Mouse (Mus musculus): ENCODE results near the gene Ppdpf. TPM values are rescaled to one million over a fixed set of nuclear protein-coding genes. Genes with fewer than 3 reads are reported as not detected.
A peak's percentile ranks its signal among the peaks of the same experiment; 100 is the strongest.

The Ppdpf gene
- polyA plus RNA-seq, 1 experiment from 2014 or later, result 443 TPM

- H3K9ac ChIP-seq (replicated peaks; ENCODE audit: low read length), result no peak overlapping the region
- 12% methylated on average over 28 of the region's 31 CpGs for WGBS
Observed at GRCm38 (mm10) chr2:181148318-181148955, 38.6 kb upstream of the Ppdpf start.

DNA sequence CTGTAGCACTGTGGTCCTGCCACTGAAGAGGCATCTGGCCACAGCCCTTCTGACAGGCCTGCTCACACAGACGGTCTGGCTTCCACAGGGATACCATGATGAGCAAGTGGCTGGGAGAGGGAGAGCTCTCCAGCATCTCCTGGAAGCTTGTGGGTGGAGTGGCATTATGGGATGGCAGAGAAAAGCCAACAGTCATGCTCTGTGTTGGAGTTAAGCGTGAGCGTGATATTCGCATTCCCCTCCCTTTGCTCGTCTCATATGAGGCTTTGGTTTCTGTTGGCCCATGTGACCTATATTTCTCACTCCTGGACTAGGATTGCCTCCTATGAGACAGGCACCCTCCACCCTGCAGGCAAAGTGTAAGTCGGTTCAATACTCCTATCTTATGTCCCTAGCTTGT lies 36.8 kb upstream of the Ppdpf start:
- no peaks in the 10 kb centered on the region for H3K36me3 ChIP-seq (replicated peaks; ENCODE audit: control insufficient read depth, insufficient read depth, low read depth, low read length)
- no peak overlapping the region for H3K9ac ChIP-seq (replicated peaks; ENCODE audit: low read length)
- peaks cover 18% of the 10 kb centered on the region for H3K27me3 ChIP-seq (ENCODE audit: control insufficient read depth, insufficient read depth, low read length)
- DNase-seq (ENCODE audit: low spot score) (no peak), ATAC-seq (replicated peaks; ENCODE audit: insufficient number of reproducible peaks, low FRiP score, low TSS enrichment, low read depth) (no peak)
- H3K4me1 ChIP-seq (ENCODE audit: control insufficient read depth, insufficient read depth, low read length), result no peaks in the 10 kb centered on the region; the same call in 1 of the 2 replicates
- H3K4me3 ChIP-seq (ENCODE audit: low read depth, low read length), result no peak overlapping the region
- no peaks in the 10 kb centered on the region for H3K9me3 ChIP-seq (replicated peaks; ENCODE audit: control insufficient read depth, low read length)
- H3K27ac ChIP-seq (replicated peaks; ENCODE audit: low read depth, low read length), result no peak overlapping the region
- 66% methylated on average over 6 of the region's 6 CpGs for WGBS
- no peak overlapping the region for H3K4me2 ChIP-seq (ENCODE audit: low read depth, low read length)

More at GRCm38 (mm10) chr2:181148318-181148955, 38.6 kb upstream of the Ppdpf start:
- H3K27ac ChIP-seq (replicated peaks; ENCODE audit: low read depth, low read length), result no peak overlapping the region
- H3K36me3 ChIP-seq (replicated peaks; ENCODE audit: control insufficient read depth, insufficient read depth, low read depth, low read length), result no peaks in the 10 kb centered on the region
- no peak for ATAC-seq (replicated peaks; ENCODE audit: insufficient number of reproducible peaks, low FRiP score, low TSS enrichment, low read depth)
- peak overlapping the region; percentile 72 for H3K4me2 ChIP-seq (ENCODE audit: low read depth, low read length)
- peak overlapping the region; percentile 32 for H3K4me3 ChIP-seq (ENCODE audit: low read depth, low read length)
- no peak for DNase-seq (ENCODE audit: low spot score)
- H3K9me3 ChIP-seq (replicated peaks; ENCODE audit: control insufficient read depth, low read length), result no peaks in the 10 kb centered on the region
- H3K4me1 ChIP-seq (ENCODE audit: control insufficient read depth, insufficient read depth, low read length), result no peaks in the 10 kb centered on the region; the same call in 1 of the 2 replicates
- H3K27me3 ChIP-seq (ENCODE audit: control insufficient read depth, insufficient read depth, low read length), result peaks cover 13% of the 10 kb centered on the region

DNA sequence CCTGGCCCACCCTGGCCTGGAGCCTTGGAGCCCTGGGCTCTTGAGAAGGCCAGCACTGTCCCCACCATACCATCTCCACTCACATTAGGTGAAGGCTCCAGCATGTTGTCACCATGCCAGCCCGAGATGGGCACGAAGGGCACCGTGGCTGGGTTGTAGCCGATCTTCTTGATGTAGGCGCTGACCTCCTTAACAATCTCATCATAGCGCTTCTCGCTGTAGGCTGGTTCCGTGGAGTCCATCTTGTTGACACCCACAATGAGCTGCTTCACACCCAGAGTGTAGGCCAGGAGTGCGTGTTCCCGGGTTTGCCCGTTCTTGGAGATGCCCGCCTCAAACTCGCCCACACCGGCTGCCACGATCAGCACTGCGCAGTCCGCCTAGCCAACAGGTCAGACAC lies 34.3 kb upstream of the Ppdpf start:
- Histone ChIP-seq H3K4me3 (ENCODE audit: low read depth, low read length) (no peak overlapping the region), H3K27ac (replicated peaks; ENCODE audit: low read depth, low read length) (no peak overlapping the region), H3K36me3 (replicated peaks; ENCODE audit: control insufficient read depth, insufficient read depth, low read depth, low read length) (no peaks in the 10 kb centered on the region), H3K9ac (replicated peaks; ENCODE audit: low read length) (no peak overlapping the region), H3K9me3 (replicated peaks; ENCODE audit: control insufficient read depth, low read length) (no peaks in the 10 kb centered on the region), H3K4me1 (ENCODE audit: control insufficient read depth, insufficient read depth, low read length) (peaks cover 2% of the 10 kb centered on the region; the same call in 1 of the 2 replicates), H3K4me2 (ENCODE audit: low read depth, low read length) (no peak overlapping the region), H3K27me3 (ENCODE audit: control insufficient read depth, insufficient read depth, low read length) (peaks cover 39% of the 10 kb centered on the region)
- ATAC-seq (replicated peaks; ENCODE audit: insufficient number of reproducible peaks, low FRiP score, low TSS enrichment, low read depth), result no peak
- no peak for DNase-seq (ENCODE audit: low spot score)
- WGBS, result 94% methylated on average over 17 of the region's 17 CpGs

GRCm38 (mm10) chr2:181153131-181153530 lies 33.9 kb upstream of the Ppdpf start:
- Histone ChIP-seq H3K9me3 (replicated peaks; ENCODE audit: control insufficient read depth, low read length) (no peaks in the 10 kb centered on the region), H3K4me3 (ENCODE audit: low read depth, low read length) (no peak overlapping the region), H3K4me1 (ENCODE audit: control insufficient read depth, insufficient read depth, low read length) (peaks cover 2% of the 10 kb centered on the region; the same call in 1 of the 2 replicates), H3K36me3 (replicated peaks; ENCODE audit: control insufficient read depth, insufficient read depth, low read depth, low read length) (no peaks in the 10 kb centered on the region), H3K27me3 (ENCODE audit: control insufficient read depth, insufficient read depth, low read length) (peaks cover 37% of the 10 kb centered on the region), H3K27ac (replicated peaks; ENCODE audit: low read depth, low read length) (no peak overlapping the region), H3K4me2 (ENCODE audit: low read depth, low read length) (no peak overlapping the region), H3K9ac (replicated peaks; ENCODE audit: low read length) (no peak overlapping the region)
- 80% methylated on average over 1 of the region's 1 CpGs for WGBS
- DNase-seq (ENCODE audit: low spot score), result no peak
- no peak for ATAC-seq (replicated peaks; ENCODE audit: insufficient number of reproducible peaks, low FRiP score, low TSS enrichment, low read depth)

GRCm38 (mm10) chr2:181153837-181154236 lies 33.2 kb upstream of the Ppdpf start:
- no peaks in the 10 kb centered on the region for H3K9me3 ChIP-seq (replicated peaks; ENCODE audit: control insufficient read depth, low read length)
- H3K9ac ChIP-seq (replicated peaks; ENCODE audit: low read length), result no peak overlapping the region
- DNase-seq (ENCODE audit: low spot score) (peak; percentile 24), ATAC-seq (replicated peaks; ENCODE audit: insufficient number of reproducible peaks, low FRiP score, low TSS enrichment, low read depth) (no peak)
- H3K27ac ChIP-seq (replicated peaks; ENCODE audit: low read depth, low read length), result no peak overlapping the region
- no peak overlapping the region for H3K4me3 ChIP-seq (ENCODE audit: low read depth, low read length)
- H3K4me2 ChIP-seq (ENCODE audit: low read depth, low read length), result no peak overlapping the region
- peaks cover 36% of the 10 kb centered on the region for H3K27me3 ChIP-seq (ENCODE audit: control insufficient read depth, insufficient read depth, low read length)
- no peaks in the 10 kb centered on the region for H3K36me3 ChIP-seq (replicated peaks; ENCODE audit: control insufficient read depth, insufficient read depth, low read depth, low read length)
- 0% methylated on average over 1 of the region's 1 CpGs for WGBS
- peaks cover 2% of the 10 kb centered on the region; the same call in 1 of the 2 replicates for H3K4me1 ChIP-seq (ENCODE audit: control insufficient read depth, insufficient read depth, low read length)

GRCm38 (mm10) chr2:181154361-181154760 lies 32.7 kb upstream of the Ppdpf start:
- peaks cover 2% of the 10 kb centered on the region; the same call in 1 of the 2 replicates for H3K4me1 ChIP-seq (ENCODE audit: control insufficient read depth, insufficient read depth, low read length)
- ATAC-seq (replicated peaks; ENCODE audit: insufficient number of reproducible peaks, low FRiP score, low TSS enrichment, low read depth) (no peak), DNase-seq (ENCODE audit: low spot score) (no peak)
- H3K27ac ChIP-seq (replicated peaks; ENCODE audit: low read depth, low read length), result no peak overlapping the region
- WGBS, result 87% methylated on average over 3 of the region's 3 CpGs
- no peak overlapping the region for H3K4me3 ChIP-seq (ENCODE audit: low read depth, low read length)
- H3K4me2 ChIP-seq (ENCODE audit: low read depth, low read length), result no peak overlapping the region
- H3K9ac ChIP-seq (replicated peaks; ENCODE audit: low read length), result no peak overlapping the region
- H3K27me3 ChIP-seq (ENCODE audit: control insufficient read depth, insufficient read depth, low read length), result peaks cover 36% of the 10 kb centered on the region
- no peaks in the 10 kb centered on the region for H3K9me3 ChIP-seq (replicated peaks; ENCODE audit: control insufficient read depth, low read length)
- no peaks in the 10 kb centered on the region for H3K36me3 ChIP-seq (replicated peaks; ENCODE audit: control insufficient read depth, insufficient read depth, low read depth, low read length)

GRCm38 (mm10) chr2:181154831-181155415 lies 32.1 kb upstream of the Ppdpf start:
- Histone ChIP-seq H3K4me3 (ENCODE audit: low read depth, low read length) (no peak overlapping the region), H3K9ac (replicated peaks; ENCODE audit: low read length) (no peak overlapping the region), H3K27ac (replicated peaks; ENCODE audit: low read depth, low read length) (no peak overlapping the region), H3K27me3 (ENCODE audit: control insufficient read depth, insufficient read depth, low read length) (peaks cover 36% of the 10 kb centered on the region), H3K4me2 (ENCODE audit: low read depth, low read length) (no peak overlapping the region), H3K36me3 (replicated peaks; ENCODE audit: control insufficient read depth, insufficient read depth, low read depth, low read length) (no peaks in the 10 kb centered on the region), H3K9me3 (replicated peaks; ENCODE audit: control insufficient read depth, low read length) (no peaks in the 10 kb centered on the region), H3K4me1 (ENCODE audit: control insufficient read depth, insufficient read depth, low read length) (peaks cover 2% of the 10 kb centered on the region; the same call in 1 of the 2 replicates)
- no peak for ATAC-seq (replicated peaks; ENCODE audit: insufficient number of reproducible peaks, low FRiP score, low TSS enrichment, low read depth)
- 83% methylated on average over 8 of the region's 8 CpGs for WGBS
- no peak for DNase-seq (ENCODE audit: low spot score)

DNA sequence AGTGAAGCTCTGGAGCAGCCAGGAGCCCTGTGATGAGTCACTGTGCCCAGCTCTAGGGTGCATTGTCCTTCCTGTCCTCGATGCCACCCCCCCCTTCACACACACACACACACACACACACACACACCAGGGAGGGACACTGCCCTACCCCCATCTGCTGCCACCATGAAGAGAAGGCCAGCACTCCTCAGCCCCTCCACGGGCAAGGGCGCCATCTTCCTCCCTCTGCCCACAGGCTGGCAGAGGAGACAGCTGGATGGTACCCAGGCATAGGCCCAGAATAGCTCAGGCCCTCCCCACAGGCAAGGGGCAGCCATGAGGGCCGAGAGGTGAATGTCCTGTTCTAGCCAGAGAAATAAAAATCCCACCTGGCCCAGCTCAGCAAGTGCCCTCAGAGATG lies 31.2 kb upstream of the Ppdpf start:
- H3K4me2 ChIP-seq (ENCODE audit: low read depth, low read length), result no peak overlapping the region
- no peak overlapping the region for H3K4me3 ChIP-seq (ENCODE audit: low read depth, low read length)

More for the DNA sequence above, 31.2 kb upstream of the Ppdpf start:
- H3K9me3 ChIP-seq (replicated peaks; ENCODE audit: control insufficient read depth, low read length), result no peaks in the 10 kb centered on the region
- H3K27ac ChIP-seq (replicated peaks; ENCODE audit: low read depth, low read length), result no peak overlapping the region
- H3K4me1 ChIP-seq (ENCODE audit: control insufficient read depth, insufficient read depth, low read length), result peaks cover 2% of the 10 kb centered on the region; the same call in 1 of the 2 replicates
- no peaks in the 10 kb centered on the region for H3K36me3 ChIP-seq (replicated peaks; ENCODE audit: control insufficient read depth, insufficient read depth, low read depth, low read length)
- peaks cover 36% of the 10 kb centered on the region for H3K27me3 ChIP-seq (ENCODE audit: control insufficient read depth, insufficient read depth, low read length)
- ATAC-seq (replicated peaks; ENCODE audit: insufficient number of reproducible peaks, low FRiP score, low TSS enrichment, low read depth) (no peak), DNase-seq (ENCODE audit: low spot score) (no peak)
- no peak overlapping the region for H3K9ac ChIP-seq (replicated peaks; ENCODE audit: low read length)
- 53% methylated on average over 4 of the region's 4 CpGs for WGBS
